Mouse (Mus musculus): ENCODE measurements around the gene Vwf. TPM values are rescaled to one million over a fixed set of nuclear protein-coding genes. Genes with fewer than 3 reads are reported as not detected.
A peak's percentile ranks its signal among the peaks of the same experiment; 100 is the strongest.

Gene Vwf
- polyA plus RNA-seq, 1 experiment from 2014 or later: 20.8 TPM

DNA sequence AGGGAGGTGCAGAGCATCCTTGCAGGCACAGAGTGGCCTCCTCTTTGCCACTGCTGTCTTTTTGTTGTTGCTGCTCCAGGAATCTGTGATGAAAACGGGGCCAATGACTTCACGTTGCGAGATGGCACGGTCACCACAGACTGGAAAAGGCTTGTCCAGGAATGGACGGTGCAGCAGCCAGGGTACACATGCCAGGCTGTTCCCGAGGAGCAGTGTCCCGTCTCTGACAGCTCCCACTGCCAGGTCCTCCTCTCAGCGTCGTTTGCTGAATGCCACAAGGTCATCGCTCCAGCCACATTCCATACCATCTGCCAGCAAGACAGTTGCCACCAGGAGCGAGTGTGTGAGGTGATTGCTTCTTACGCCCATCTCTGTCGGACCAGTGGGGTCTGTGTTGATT, 110.3 kb downstream of the Vwf start:
- no peak overlapping the region for H3K4me3 ChIP-seq
- WGBS: 73% methylated on average over 13 of the region's 13 CpGs
- no peaks in the 10 kb centered on the region for H3K36me3 ChIP-seq
- H3K27me3 ChIP-seq: no peaks in the 10 kb centered on the region
- no peaks in the 10 kb centered on the region for H3K9me3 ChIP-seq
- no peak overlapping the region for H3K9ac ChIP-seq
- H3K4me2 ChIP-seq: no peak overlapping the region
- no peak for ATAC-seq (ENCODE audit: borderline replicate concordance, extremely low read depth, low FRiP score, low TSS enrichment)
- no peak overlapping the region for H3K27ac ChIP-seq
- H3K4me1 ChIP-seq: no peaks in the 10 kb centered on the region

DNA sequence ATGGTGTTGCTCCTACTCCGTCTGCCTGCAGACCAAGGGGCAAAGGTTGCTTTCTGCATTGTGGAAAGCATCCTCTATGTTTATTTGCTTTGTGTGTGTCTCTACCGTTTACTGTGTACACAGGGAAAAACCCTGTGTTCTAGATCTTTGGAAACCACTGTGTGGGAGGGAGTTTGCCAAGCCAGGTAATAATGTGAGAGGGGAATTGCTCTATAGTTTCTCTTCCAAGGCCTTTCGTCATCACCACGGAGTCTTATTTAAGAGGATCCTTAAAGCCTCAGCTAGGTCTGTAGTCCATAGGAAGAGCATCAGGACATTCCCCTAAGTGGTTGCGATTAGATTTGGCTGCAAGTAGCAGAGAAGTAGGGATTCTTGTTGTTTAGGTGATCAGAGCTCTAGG, 111.4 kb downstream of the Vwf start:
- H3K9ac ChIP-seq: no peak overlapping the region
- no peak for ATAC-seq (ENCODE audit: borderline replicate concordance, extremely low read depth, low FRiP score, low TSS enrichment)
- H3K9me3 ChIP-seq: no peaks in the 10 kb centered on the region
- H3K27ac ChIP-seq: no peak overlapping the region
- H3K27me3 ChIP-seq: no peaks in the 10 kb centered on the region
- H3K4me3 ChIP-seq: no peak overlapping the region
- no peak overlapping the region for H3K4me2 ChIP-seq
- H3K4me1 ChIP-seq: no peaks in the 10 kb centered on the region
- WGBS: 70% methylated on average over 5 of the region's 5 CpGs
- no peaks in the 10 kb centered on the region for H3K36me3 ChIP-seq

DNA sequence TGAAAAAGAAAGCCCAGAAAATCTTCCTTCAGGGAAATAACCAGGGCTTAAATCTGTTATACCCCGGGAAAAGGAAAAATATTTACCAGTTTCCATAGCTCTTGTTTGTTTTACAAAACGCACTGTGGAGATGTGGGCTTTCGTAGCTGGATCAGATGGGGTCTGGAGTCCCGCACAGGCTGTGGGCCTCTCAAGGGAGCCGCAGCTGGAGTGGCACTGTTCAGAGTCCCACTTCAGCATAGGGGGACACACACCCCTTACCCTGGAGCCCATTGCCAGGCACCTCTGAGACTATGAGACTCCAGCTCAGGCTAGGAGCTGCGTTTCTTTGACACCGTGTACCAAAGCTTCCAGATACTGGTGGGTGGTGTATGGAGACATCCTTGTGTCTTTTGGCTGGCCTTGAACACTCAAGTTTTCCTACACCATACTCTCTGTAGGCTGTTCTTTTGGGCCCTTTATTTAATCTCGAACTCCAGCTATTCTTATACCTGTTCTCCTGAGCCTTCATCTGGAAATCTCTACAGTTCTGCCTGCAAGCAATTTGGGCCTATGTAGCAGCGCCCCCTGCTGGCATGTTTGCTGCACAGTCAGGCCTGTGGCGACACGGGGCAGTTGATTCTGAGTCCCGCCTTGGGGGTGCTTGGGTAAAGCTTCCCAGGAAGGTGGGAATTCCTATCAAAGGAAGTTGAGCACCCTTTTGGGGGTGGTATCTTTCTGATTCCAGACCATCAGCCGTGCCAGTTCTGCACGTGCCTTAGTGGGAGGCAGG, 114.7 kb downstream of the Vwf start:
- ATAC-seq (ENCODE audit: borderline replicate concordance, extremely low read depth, low FRiP score, low TSS enrichment): 0 out of 2 replicates have a peak, but pooled peaks have one; percentile 42
- Histone ChIP-seq H3K4me1 (no peaks in the 10 kb centered on the region), H3K36me3 (no peaks in the 10 kb centered on the region), H3K9me3 (no peaks in the 10 kb centered on the region), H3K27me3 (no peaks in the 10 kb centered on the region), H3K27ac (no peak overlapping the region), H3K4me2 (no peak overlapping the region), H3K4me3 (no peak overlapping the region), H3K9ac (no peak overlapping the region)
- 43% methylated on average over 14 of the region's 14 CpGs for WGBS

DNA sequence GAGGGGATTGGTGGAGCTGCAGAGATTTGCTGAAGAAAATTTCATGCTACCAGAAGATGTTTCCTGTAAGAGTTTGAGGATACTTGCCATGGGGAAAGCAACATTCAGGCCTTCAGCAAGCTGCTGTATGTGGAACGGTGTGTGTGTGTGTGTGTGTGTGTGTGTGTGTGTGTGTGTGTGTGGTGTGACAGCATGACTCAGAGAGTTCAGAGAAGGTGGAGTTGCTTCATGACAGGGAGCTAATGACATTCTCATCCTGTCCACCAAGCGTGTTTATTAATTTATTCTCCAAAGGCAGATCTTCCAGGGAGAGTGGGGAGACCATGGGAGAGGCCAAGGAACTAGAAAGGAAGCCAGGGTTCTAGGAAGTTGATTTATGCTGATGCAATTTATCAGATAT, 117.3 kb downstream of the Vwf start:
- Histone ChIP-seq H3K27me3 (no peaks in the 10 kb centered on the region), H3K4me2 (no peak overlapping the region), H3K36me3 (no peaks in the 10 kb centered on the region), H3K9me3 (no peaks in the 10 kb centered on the region), H3K4me3 (no peak overlapping the region), H3K27ac (no peak overlapping the region), H3K4me1 (no peaks in the 10 kb centered on the region), H3K9ac (no peak overlapping the region)
- no peak for ATAC-seq (ENCODE audit: borderline replicate concordance, extremely low read depth, low FRiP score, low TSS enrichment)
- WGBS: 47% methylated on average over 2 of the region's 2 CpGs

DNA sequence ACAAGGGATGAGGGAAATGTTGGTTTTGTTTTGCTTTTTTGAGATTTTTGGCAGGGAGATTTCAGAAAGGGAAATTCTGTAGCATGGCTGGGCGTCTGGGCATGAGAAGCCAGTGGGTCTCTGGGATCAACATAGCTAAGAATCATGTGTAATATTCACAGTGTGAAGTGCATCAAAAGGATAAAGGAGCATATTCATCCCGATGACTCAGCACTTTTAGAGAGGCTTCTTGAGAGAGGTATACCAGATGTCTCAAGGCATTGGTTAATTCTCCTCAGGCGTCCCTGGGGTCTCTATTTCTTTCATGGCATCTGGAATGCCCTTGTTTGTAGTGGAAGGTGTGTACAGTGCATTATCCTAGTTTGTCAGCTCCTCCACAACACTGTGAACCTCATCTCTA, 125.3 kb downstream of the Vwf start:
- Histone ChIP-seq H3K36me3 (no peaks in the 10 kb centered on the region), H3K4me3 (no peak overlapping the region), H3K9me3 (no peaks in the 10 kb centered on the region), H3K27me3 (no peaks in the 10 kb centered on the region), H3K4me1 (no peaks in the 10 kb centered on the region), H3K4me2 (no peak overlapping the region), H3K9ac (no peak overlapping the region), H3K27ac (no peak overlapping the region)
- 67% methylated on average over 3 of the region's 3 CpGs for WGBS
- ATAC-seq (ENCODE audit: borderline replicate concordance, extremely low read depth, low FRiP score, low TSS enrichment): no peak

DNA sequence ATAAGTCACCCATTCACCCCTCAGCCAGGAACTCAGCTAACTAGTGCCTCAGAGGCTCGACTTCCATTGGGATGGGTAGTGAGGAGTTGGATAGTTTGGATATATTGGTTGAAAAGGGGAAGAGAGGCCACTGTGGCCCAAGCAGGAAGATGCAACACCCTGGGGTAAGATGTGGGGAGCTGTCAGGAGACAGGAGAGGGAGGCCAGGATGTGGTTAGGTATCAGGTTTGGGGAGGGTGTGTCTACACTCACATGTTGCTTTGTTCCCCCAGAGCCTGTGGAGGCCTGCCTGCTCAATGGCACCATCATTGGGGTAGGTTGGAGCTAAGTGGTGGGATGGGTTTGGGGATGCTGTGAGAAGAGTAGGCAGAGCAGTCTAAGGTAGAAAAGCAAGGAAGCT, 131.9 kb downstream of the Vwf start:
- no peak overlapping the region for H3K9ac ChIP-seq
- H3K36me3 ChIP-seq: no peaks in the 10 kb centered on the region
- ATAC-seq (ENCODE audit: borderline replicate concordance, extremely low read depth, low FRiP score, low TSS enrichment): no peak
- no peak overlapping the region for H3K27ac ChIP-seq
- H3K4me3 ChIP-seq: no peak overlapping the region
- H3K4me2 ChIP-seq: no peak overlapping the region
- no peaks in the 10 kb centered on the region; the same call in 1 of the 2 replicates for H3K4me1 ChIP-seq
- 77% methylated on average over 1 of the region's 1 CpGs for WGBS
- no peaks in the 10 kb centered on the region for H3K9me3 ChIP-seq
- no peaks in the 10 kb centered on the region for H3K27me3 ChIP-seq

DNA sequence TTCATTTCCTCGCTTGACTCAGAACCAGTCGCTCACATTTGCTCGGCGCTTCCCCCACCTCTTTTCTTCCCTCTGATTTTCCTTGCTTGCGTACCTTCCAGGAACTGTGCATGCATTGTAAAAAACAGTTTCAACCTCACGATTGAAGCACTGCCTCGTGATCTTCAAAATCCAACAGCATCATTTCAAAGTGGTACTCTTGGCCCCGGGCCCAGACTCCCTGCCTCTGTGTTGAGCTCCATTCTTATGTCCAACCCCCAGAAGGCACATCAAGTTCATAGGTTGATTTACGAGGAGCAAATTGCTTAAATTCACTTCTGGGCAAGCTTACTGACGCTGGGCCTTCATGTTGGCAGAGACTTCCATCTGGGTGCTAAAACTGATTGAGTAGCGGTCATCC, 134.0 kb downstream of the Vwf start:
- peak; percentile 53; the same call in 1 of the 2 replicates for ATAC-seq (ENCODE audit: borderline replicate concordance, extremely low read depth, low FRiP score, low TSS enrichment)
- WGBS: 52% methylated on average over 11 of the region's 11 CpGs

DNA sequence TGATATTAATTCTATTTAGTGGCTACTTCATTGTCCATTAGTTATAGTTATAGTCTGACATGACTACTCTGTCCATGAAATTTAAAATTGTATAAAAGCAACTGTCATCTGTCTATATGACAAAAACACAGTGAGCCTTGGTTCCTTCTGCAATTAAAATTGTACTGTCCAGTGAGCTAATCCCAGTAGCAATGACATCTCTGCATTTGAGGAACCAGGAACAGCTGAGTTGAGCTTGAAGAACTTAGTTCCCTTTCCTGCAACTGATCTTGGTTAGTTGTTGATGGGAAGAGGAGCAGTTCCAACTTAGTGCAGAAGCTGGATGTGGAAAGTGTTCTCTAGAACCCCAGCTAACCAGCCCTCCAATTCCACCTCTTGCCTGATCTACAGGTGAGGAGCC, 138.8 kb downstream of the Vwf start:
- H3K36me3 ChIP-seq: no peaks in the 10 kb centered on the region
- no peak overlapping the region for H3K4me2 ChIP-seq

More for the DNA sequence above, 134.0 kb downstream of the Vwf start:
- H3K27ac ChIP-seq: no peak overlapping the region
- H3K9me3 ChIP-seq: no peaks in the 10 kb centered on the region
- no peak overlapping the region for H3K4me3 ChIP-seq
- no peaks in the 10 kb centered on the region for H3K36me3 ChIP-seq
- no peak overlapping the region for H3K4me2 ChIP-seq
- no peaks in the 10 kb centered on the region; the same call in 1 of the 2 replicates for H3K4me1 ChIP-seq
- H3K27me3 ChIP-seq: no peaks in the 10 kb centered on the region
- H3K9ac ChIP-seq: no peak overlapping the region

DNA sequence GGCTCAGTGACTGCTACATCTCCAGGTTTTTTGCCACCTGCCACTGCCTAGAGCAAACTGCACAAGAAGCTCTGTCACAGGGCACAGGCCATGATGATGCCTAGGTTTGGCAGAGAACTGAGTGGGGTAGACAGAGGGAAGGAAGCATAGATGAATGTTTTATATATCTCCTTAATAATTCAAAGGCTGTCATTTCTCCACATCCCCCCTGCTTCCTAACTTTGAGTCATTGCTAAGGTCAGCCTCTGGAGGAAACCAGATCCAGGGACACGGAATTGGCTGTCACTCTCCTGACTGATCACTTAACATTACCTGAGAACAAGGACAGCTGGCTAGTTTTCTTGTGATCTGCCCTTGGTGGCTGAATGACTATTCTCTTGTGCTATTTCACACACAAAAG, 141.4 kb downstream of the Vwf start:
- 30% methylated on average over 1 of the region's 1 CpGs for WGBS
- Histone ChIP-seq H3K4me2 (no peak overlapping the region), H3K27me3 (peaks cover 28% of the 10 kb centered on the region), H3K9ac (no peak overlapping the region), H3K4me3 (no peak overlapping the region), H3K36me3 (no peaks in the 10 kb centered on the region), H3K27ac (no peak overlapping the region), H3K4me1 (peaks cover 12% of the 10 kb centered on the region; the same call in 1 of the 2 replicates), H3K9me3 (no peaks in the 10 kb centered on the region)
- no peak for ATAC-seq (ENCODE audit: borderline replicate concordance, extremely low read depth, low FRiP score, low TSS enrichment)

More for the DNA sequence above, 138.8 kb downstream of the Vwf start:
- H3K9ac ChIP-seq: no peak overlapping the region
- peaks cover 9% of the 10 kb centered on the region for H3K4me1 ChIP-seq
- H3K27me3 ChIP-seq: peaks cover 19% of the 10 kb centered on the region
- no peak overlapping the region for H3K27ac ChIP-seq
- H3K4me3 ChIP-seq: no peak overlapping the region
- ATAC-seq (ENCODE audit: borderline replicate concordance, extremely low read depth, low FRiP score, low TSS enrichment): no peak
- no peaks in the 10 kb centered on the region for H3K9me3 ChIP-seq

DNA sequence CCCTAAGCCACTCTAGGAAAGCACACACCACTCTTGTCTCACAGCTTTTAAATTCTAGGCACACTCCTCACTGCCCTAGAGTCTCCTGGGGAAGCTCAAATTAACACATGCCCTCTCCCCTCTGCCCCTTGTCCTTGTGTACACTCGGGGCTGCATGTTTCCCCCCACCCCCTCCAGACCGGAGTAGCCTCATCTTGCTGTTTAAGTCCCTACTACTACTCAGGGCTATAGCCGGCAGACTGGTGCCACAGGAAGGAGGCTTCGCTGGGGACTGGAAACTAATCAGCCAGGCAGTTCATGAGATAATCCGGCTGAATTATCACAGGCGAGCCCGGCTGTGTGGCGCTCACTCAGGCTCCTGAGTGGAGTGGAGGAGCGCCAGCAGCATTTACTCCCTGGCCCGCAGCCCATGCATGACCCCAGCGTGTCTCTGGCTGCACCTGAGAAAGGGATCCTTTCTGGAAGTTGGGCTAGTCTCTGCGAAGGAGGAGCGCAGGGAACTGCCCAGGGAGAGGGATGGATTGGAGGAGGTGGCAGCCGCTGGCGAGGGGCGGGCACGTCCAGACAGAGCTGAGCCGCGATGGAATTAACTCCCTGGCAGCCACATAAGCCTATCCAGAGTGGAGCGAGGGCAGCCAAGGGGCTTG, 143.6 kb downstream of the Vwf start, which contains the start of gene Ano2:
Gene Ano2 (plus strand): TSS at position 363 of the 647 bp plus-strand sequence.
- peaks cover 28% of the 10 kb centered on the region for H3K27me3 ChIP-seq
- no peaks in the 10 kb centered on the region for H3K9me3 ChIP-seq
- H3K4me1 ChIP-seq: peaks cover 12% of the 10 kb centered on the region; the same call in 1 of the 2 replicates
- H3K27ac ChIP-seq: no peak within 1 kb of the TSS
- no peaks in the 10 kb centered on the region for H3K36me3 ChIP-seq
- WGBS: 2% methylated on average over 20 of the region's 20 CpGs
- peak; percentile 57; the same call in 1 of the 2 replicates for ATAC-seq (ENCODE audit: borderline replicate concordance, extremely low read depth, low FRiP score, low TSS enrichment)
- peak within 1 kb of the TSS; percentile 15; the same call in 1 of the 2 replicates for H3K4me3 ChIP-seq
- H3K4me2 ChIP-seq: peak within 1 kb of the TSS; percentile 48
- no peak within 1 kb of the TSS for H3K9ac ChIP-seq

DNA sequence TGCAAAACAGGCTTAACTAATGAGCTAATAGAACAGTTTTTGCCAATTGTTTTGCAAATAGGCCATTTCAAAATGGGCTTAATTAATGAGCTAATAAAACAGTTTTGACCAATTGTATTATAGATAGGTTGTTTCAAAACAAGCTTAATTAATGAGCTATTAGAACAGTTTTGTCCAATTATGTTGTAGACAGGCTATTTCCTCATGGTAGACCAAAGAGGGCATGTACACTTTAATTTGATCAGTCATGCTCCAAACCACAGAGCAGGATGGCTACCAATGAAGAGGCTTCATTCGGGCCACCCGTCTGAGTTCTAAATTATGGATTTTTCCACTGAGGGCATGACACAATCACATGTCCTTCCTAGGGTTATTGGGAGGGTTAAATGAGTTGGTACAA, 154.6 kb downstream of the Vwf start:
- Histone ChIP-seq H3K27me3 (peaks cover 8% of the 10 kb centered on the region; the same call in 1 of the 2 replicates), H3K36me3 (no peaks in the 10 kb centered on the region), H3K27ac (no peak overlapping the region), H3K4me1 (no peaks in the 10 kb centered on the region), H3K4me3 (no peak overlapping the region), H3K9ac (no peak overlapping the region), H3K4me2 (no peak overlapping the region), H3K9me3 (no peaks in the 10 kb centered on the region)
- WGBS: 90% methylated on average over 2 of the region's 2 CpGs
- ATAC-seq (ENCODE audit: borderline replicate concordance, extremely low read depth, low FRiP score, low TSS enrichment): no peak

DNA sequence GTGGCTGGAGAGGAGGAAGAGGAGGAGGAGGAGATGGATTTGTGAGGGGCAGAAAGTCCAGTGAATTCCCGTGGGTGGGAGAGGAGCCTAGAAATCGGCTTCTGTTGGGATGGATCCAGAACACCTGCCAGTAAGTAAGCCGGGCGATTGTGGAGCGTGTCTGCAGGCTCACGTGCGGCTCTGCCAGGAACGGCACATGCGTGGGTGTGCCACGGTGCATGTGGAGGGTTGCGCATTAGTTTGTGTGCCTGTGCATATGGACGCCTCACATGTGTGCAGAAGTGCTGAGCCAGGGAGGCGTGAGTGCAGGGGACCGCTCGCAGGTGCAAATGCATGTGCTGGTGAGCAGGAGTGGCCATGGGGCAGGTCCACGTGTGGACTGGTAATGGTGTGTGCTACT, 164.7 kb downstream of the Vwf start:
- Histone ChIP-seq H3K27ac (no peak overlapping the region), H3K9me3 (no peaks in the 10 kb centered on the region), H3K4me2 (no peak overlapping the region), H3K4me1 (no peaks in the 10 kb centered on the region), H3K36me3 (no peaks in the 10 kb centered on the region), H3K4me3 (no peak overlapping the region), H3K27me3 (0 out of 2 replicates have a peak, but pooled peaks cover 4% of the 10 kb centered on the region), H3K9ac (no peak overlapping the region)
- WGBS: 80% methylated on average over 16 of the region's 16 CpGs
- ATAC-seq (ENCODE audit: borderline replicate concordance, extremely low read depth, low FRiP score, low TSS enrichment): no peak

Measured in lung, embryonic 15.5 days (tissue).